Mouse (Mus musculus): ENCODE measurements around the gene Ntrk2. TPM values are rescaled to one million over a fixed set of nuclear protein-coding genes. Genes with fewer than 3 reads are reported as not detected.

Ntrk2 gene
- total RNA-seq, 2 experiments from 2014 or later: 313 to 329 TPM

- no peak for TF ChIP-seq CTCF (conservative IDR thresholded peaks at IDR 0.05)
- no peak for DNase-seq (ENCODE audit: low spot score in 2 of 2)
- H3K27ac ChIP-seq: peak overlapping the region; percentile 47; the same call in 1 of the 2 replicates
- H3K4me3 ChIP-seq: no peak overlapping the region
Measured at GRCm38 (mm10) chr13:58965826-58966225, 159.5 kb downstream of the Ntrk2 start.

DNA sequence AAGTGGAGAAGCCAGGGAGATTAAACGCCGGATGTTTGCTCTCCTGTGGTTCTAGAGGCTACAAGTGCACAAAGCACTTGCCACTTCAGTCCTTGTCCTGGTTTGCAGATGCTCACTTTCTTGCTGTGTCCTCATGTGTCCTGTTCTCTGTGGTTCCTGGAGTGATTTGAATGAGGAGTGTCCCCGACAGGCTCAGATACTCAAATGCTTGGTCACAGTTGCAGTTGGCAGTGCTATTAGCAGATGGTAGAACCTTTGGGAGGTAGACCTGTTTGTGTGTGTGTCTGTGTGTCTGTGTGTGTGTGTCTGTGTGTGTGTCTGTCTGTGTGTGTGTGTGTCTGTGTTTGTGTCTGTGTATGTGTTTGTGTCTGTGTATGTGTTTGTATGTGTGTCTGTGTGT, 160.1 kb downstream of the Ntrk2 start:
- no peak overlapping the region for H3K4me3 ChIP-seq
- H3K27ac ChIP-seq: peak overlapping the region; percentile 47; the same call in 1 of the 2 replicates
- DNase-seq (ENCODE audit: low spot score in 2 of 2): no peak
- TF ChIP-seq CTCF (conservative IDR thresholded peaks at IDR 0.05): no peak

- no peak for TF ChIP-seq CTCF (conservative IDR thresholded peaks at IDR 0.05)
Measured at GRCm38 (mm10) chr13:58968168-58968567, 161.8 kb downstream of the Ntrk2 start.

DNA sequence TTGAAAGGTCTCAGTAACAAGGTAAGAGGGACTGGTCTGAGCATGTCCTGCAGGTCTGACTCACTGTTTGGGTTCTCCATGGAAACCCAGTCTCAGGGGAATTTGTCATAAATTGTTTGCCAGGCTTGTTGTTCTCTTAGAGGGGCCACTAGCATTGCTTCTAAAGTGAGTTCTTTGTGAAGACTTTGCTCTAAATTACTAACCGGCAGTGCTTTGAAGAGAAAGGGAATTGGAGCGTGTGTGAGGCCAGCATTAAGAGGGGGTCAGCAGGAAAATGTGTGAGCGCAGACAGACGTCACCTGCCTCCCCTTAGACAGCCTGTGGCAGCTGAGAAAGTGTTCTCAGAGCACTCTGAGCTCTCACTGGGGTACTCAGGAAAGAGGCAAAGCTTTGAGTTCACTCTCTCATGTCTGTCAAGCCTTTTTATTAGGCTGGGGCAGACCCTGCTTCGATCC, 165.1 kb downstream of the Ntrk2 start:
- peak in 1 of 2 experiments; percentile 25 for DNase-seq (ENCODE audit: low spot score in 2 of 2)
- no peak for TF ChIP-seq CTCF (conservative IDR thresholded peaks at IDR 0.05)
- H3K27ac ChIP-seq: peak overlapping the region; percentile 74
- H3K4me3 ChIP-seq: no peak overlapping the region

More at GRCm38 (mm10) chr13:58968168-58968567, 161.8 kb downstream of the Ntrk2 start:
- no peak for DNase-seq (ENCODE audit: low spot score in 2 of 2)
- H3K4me3 ChIP-seq: no peak overlapping the region
- no peak overlapping the region for H3K27ac ChIP-seq

GRCm38 (mm10) chr13:58972511-58972910, 166.1 kb downstream of the Ntrk2 start:
- TF ChIP-seq CTCF (conservative IDR thresholded peaks at IDR 0.05): no peak
- Histone ChIP-seq H3K4me3 (no peak overlapping the region), H3K27ac (peak overlapping the region; percentile 74; the same call in 1 of the 2 replicates)
- DNase-seq (ENCODE audit: low spot score in 2 of 2): no peak

GRCm38 (mm10) chr13:58996447-58996846, 190.1 kb downstream of the Ntrk2 start:
- H3K4me3 ChIP-seq: no peak overlapping the region
- no peak for TF ChIP-seq CTCF (conservative IDR thresholded peaks at IDR 0.05)
- no peak overlapping the region for H3K27ac ChIP-seq
- no peak for DNase-seq (ENCODE audit: low spot score in 2 of 2)

DNA sequence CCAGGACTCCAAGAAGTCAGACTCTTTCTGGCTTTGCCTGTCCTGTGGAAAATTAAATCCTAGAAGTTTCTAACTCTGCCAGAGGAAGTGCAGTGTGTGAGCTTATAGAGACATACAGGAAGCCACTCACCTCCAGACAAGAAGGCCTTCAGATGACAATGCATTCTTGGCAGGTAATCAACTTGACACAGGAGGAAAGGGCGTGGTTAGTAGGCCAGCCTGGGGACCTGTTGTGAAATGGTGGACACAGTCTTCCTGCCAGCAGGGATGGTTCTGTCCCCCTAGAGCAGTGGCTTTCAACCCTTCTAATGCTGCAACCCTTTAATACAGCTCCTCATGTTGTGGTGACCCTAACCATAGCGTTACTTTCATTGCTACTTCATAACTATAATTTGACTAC, 191.4 kb downstream of the Ntrk2 start:
- no peak overlapping the region for H3K4me3 ChIP-seq
- TF ChIP-seq CTCF (conservative IDR thresholded peaks at IDR 0.05): no peak
- DNase-seq (ENCODE audit: low spot score in 2 of 2): no peak
- no peak overlapping the region for H3K27ac ChIP-seq

DNA sequence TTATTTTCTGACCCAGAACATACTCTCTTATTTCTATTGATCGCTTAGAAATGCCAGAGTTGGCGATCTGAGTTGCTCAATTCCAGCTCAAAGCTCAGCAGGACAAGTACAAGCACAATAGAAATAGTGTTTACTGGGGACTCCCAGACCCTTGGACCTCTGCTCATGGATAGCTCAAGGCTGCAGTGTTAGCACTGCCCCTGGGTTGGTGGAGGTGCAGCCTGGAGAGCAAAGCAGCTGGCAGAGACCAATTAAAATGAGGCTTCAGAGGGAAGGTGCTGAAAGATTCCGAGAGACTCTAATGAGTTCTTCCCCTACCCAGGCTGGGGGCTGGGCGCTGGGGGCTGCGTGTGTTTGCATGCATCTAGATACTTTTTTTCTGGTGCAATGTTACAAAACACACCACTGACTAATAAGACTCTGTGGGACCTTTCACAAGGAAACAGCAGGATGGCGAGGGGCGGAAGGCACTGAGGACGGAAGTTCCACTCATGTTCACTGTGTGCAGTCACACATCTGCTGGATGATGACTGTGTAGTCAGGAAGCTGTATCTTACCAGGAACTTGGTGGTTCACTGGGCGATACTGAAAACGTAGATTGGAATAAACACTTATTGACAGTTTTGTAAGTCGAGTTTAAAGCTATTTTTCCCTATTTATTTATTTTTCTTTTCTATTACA, 193.1 kb downstream of the Ntrk2 start:
- H3K4me3 ChIP-seq: no peak overlapping the region
- H3K27ac ChIP-seq: peak overlapping the region; percentile 41; the same call in 1 of the 2 replicates
- TF ChIP-seq CTCF (conservative IDR thresholded peaks at IDR 0.05): no peak
- DNase-seq (ENCODE audit: low spot score in 2 of 2): no peak

DNA sequence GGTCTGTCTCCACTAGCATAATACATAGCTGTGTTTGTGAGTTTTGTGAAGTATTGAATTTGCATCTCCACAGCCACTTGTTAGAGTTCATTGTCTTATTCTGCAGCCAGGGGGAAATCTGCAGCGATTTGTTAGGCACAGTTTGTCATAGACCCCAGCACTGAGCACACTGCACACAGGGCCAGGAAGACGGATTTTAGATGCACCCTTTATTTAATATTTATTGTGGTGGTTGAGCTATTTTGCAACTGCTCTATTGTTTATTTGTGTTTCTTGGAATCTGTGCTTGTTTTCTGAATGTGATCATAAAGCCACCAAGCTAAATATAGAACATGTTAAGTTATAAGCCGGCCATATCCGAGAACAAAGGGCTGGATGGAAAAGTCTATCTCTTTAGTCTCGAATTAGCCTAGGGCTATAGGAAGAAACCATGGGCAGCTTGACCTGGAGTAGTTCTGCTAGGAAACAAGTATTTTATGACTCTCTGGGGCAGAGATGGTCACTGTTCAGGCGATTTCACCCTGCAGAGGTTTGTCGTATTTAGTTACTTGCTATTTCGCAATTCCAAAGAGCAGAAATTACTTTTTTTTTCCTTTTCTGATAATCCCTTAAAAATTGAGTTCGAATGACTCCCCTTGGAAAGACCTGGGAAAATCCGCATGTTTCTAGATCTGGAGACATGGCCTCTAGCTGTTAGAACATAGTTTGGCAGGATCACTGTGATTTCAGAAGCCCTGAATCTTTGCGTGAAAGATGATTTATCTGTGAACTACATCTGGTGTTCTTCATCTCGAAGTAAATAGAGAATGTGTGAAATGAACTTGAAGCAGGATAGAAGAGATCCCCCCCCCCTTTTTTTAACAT, 196.8 kb downstream of the Ntrk2 start:
- Histone ChIP-seq H3K4me3 (no peak overlapping the region), H3K27ac (peak overlapping the region; percentile 64; the same call in 1 of the 2 replicates)
- no peak for DNase-seq (ENCODE audit: low spot score in 2 of 2)
- TF ChIP-seq CTCF (conservative IDR thresholded peaks at IDR 0.05): no peak

DNA sequence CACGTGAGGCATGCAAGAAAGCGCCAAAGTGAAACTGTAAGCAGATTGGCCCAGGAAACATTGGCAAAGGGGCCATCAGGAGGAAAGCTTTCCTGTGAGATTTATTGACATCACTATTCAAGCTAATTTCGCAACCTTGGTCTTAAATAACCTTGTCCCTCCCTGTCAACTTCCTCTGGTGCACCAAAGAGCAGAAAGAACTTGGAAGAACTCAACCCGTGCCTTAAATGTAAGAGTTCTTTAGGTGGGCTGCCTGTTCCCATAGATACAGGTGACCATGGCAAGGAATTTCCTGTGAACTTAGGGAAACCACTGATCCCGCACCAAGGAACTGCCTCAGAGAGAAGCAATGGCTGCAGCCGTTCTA, 197.4 kb downstream of the Ntrk2 start:
- peak overlapping the region; percentile 64 for H3K27ac ChIP-seq
- TF ChIP-seq CTCF (conservative IDR thresholded peaks at IDR 0.05): no peak

GRCm38 (mm10) chr13:59004579-59004978, 198.2 kb downstream of the Ntrk2 start:
- DNase-seq (ENCODE audit: low spot score in 2 of 2): no peak
- Histone ChIP-seq H3K27ac (peak overlapping the region; percentile 64; the same call in 1 of the 2 replicates), H3K4me3 (no peak overlapping the region)
- no peak for TF ChIP-seq CTCF (conservative IDR thresholded peaks at IDR 0.05)

More for the DNA sequence above, 197.4 kb downstream of the Ntrk2 start:
- H3K4me3 ChIP-seq: no peak overlapping the region
- no peak for DNase-seq (ENCODE audit: low spot score in 2 of 2)

GRCm38 (mm10) chr13:59009855-59010254, 203.5 kb downstream of the Ntrk2 start:
- no peak overlapping the region for H3K4me3 ChIP-seq
- no peak for TF ChIP-seq CTCF (conservative IDR thresholded peaks at IDR 0.05)
- no peak overlapping the region for H3K27ac ChIP-seq
- no peak for DNase-seq (ENCODE audit: low spot score in 2 of 2)

GRCm38 (mm10) chr13:59010893-59011529, 204.6 kb downstream of the Ntrk2 start:
- no peak for TF ChIP-seq CTCF (conservative IDR thresholded peaks at IDR 0.05)
- Histone ChIP-seq H3K27ac (peak overlapping the region; percentile 70), H3K4me3 (peak overlapping the region; percentile 55)
- no peak for DNase-seq (ENCODE audit: low spot score in 2 of 2)

Data from layer of hippocampus, adult 2 months (tissue).